Mouse (Mus musculus) inflammation-experienced regulatory T-cells, adult 6 months (primary cell): ENCODE data around the gene Rab31. TPM values are rescaled to one million over a fixed set of nuclear protein-coding genes. Genes with fewer than 3 reads are reported as not detected.

Experiments used
- ATAC-seq: one replicate; pipeline ENCODE4 v1.8.0; 2017
- polyA plus RNA-seq, 3 experiments: library from polyadenylated mRNA; unstranded; fragments of 100-300 nt; shearing (Covaris generic); gene quantifications; one replicate each; pipeline ENCODE4 v1.2.1; 2017

The Rab31 gene
- polyA plus RNA-seq, 3 experiments from 2014 or later, result 1.7 to 2.8 (median 2.6) TPM

- ATAC-seq, result no peak
Observed at GRCm38 (mm10) chr17:65701356-65701755, 71.2 kb downstream of the Rab31 start.

GRCm38 (mm10) chr17:65700060-65700459 is 72.5 kb downstream of the Rab31 start:
- no peak for ATAC-seq

GRCm38 (mm10) chr17:65697791-65698463 is 74.6 kb downstream of the Rab31 start:
- no peak for ATAC-seq

GRCm38 (mm10) chr17:65696939-65697338 is 75.6 kb downstream of the Rab31 start:
- ATAC-seq, result no peak

- no peak for ATAC-seq
Observed at GRCm38 (mm10) chr17:65692276-65692675, 80.3 kb downstream of the Rab31 start.

GRCm38 (mm10) chr17:65683731-65684130 is 88.8 kb downstream of the Rab31 start:
- no peak for ATAC-seq

GRCm38 (mm10) chr17:65683316-65683715 is 89.2 kb downstream of the Rab31 start:
- ATAC-seq, result no peak

- ATAC-seq, result no peak
Observed at GRCm38 (mm10) chr17:65682071-65682680, 90.4 kb downstream of the Rab31 start.

GRCm38 (mm10) chr17:65681516-65681915 is 91.0 kb downstream of the Rab31 start:
- no peak for ATAC-seq

GRCm38 (mm10) chr17:65680801-65681412 is 91.6 kb downstream of the Rab31 start:
- ATAC-seq, result no peak

- ATAC-seq, result no peak
Observed at GRCm38 (mm10) chr17:65679806-65680446, 92.6 kb downstream of the Rab31 start.

- no peak for ATAC-seq
Observed at GRCm38 (mm10) chr17:65677742-65678141, 94.8 kb downstream of the Rab31 start.

GRCm38 (mm10) chr17:65676536-65676935 is 96.0 kb downstream of the Rab31 start:
- no peak for ATAC-seq

GRCm38 (mm10) chr17:65675985-65676384 is 96.6 kb downstream of the Rab31 start:
- no peak for ATAC-seq

- ATAC-seq, result no peak
Observed at GRCm38 (mm10) chr17:65674710-65675171, 97.8 kb downstream of the Rab31 start.

GRCm38 (mm10) chr17:65672926-65673325 is 99.6 kb downstream of the Rab31 start:
- no peak for ATAC-seq

GRCm38 (mm10) chr17:65669061-65669460 is 103.5 kb downstream of the Rab31 start:
- ATAC-seq, result no peak

GRCm38 (mm10) chr17:65667792-65668191 is 104.8 kb downstream of the Rab31 start:
- no peak for ATAC-seq

- ATAC-seq, result no peak
Observed at GRCm38 (mm10) chr17:65666388-65667161, 106.0 kb downstream of the Rab31 start.

- ATAC-seq, result no peak
Observed at GRCm38 (mm10) chr17:65665786-65666387, 106.7 kb downstream of the Rab31 start.

- no peak for ATAC-seq
Observed at GRCm38 (mm10) chr17:65663329-65664078, 109.0 kb downstream of the Rab31 start.
